Mouse (Mus musculus): Measurements from ENCODE around the gene Tnn. TPM values are rescaled to one million over a fixed set of nuclear protein-coding genes. Genes with fewer than 3 reads are reported as not detected.
A peak's percentile ranks its signal among the peaks of the same experiment; 100 is the strongest.

The Tnn gene
- 7.5 and 10.1 TPM in 2 replicates for polyA plus RNA-seq (2015; fragmentation: Nextera tagmentation; extraction: Ambion mirVana)

GRCm38 (mm10) chr1:160153480-160153879 lies at the start of gene Tnn:
Tnn (minus strand) TSS chr1:160153580.
- Histone ChIP-seq H3K4me3 (no peak within 1 kb of the TSS), H3K9me3 (no peaks in the 10 kb centered on the region), H3K27ac (peak within 1 kb of the TSS; percentile 65), H3K36me3 (no peaks in the 10 kb centered on the region), H3K4me1 (peaks cover 9% of the 10 kb centered on the region), H3K27me3 (no peaks in the 10 kb centered on the region), H3K9ac (no peak within 1 kb of the TSS), H3K4me2 (no peak within 1 kb of the TSS)
- no peak for ATAC-seq (ENCODE audit: insufficient number of reproducible peaks, low FRiP score, low TSS enrichment, low read depth)
- 37% methylated on average over 8 of the region's 8 CpGs for WGBS

GRCm38 (mm10) chr1:160195337-160195663 lies 41.9 kb upstream of the Tnn start:
- Histone ChIP-seq H3K9me3 (no peaks in the 10 kb centered on the region), H3K27ac (peak overlapping the region; percentile 81), H3K36me3 (peaks cover 14% of the 10 kb centered on the region; the same call in 1 of the 2 replicates), H3K4me3 (peak overlapping the region; percentile 89), H3K4me1 (peaks cover 6% of the 10 kb centered on the region; the same call in 1 of the 2 replicates), H3K9ac (peak overlapping the region; percentile 85), H3K4me2 (peak overlapping the region; percentile 67), H3K27me3 (no peaks in the 10 kb centered on the region)
- under 1% methylated on average over 13 of the region's 13 CpGs for WGBS
- no peak for ATAC-seq (ENCODE audit: insufficient number of reproducible peaks, low FRiP score, low TSS enrichment, low read depth)

- H3K27ac ChIP-seq = peak within 1 kb of the TSS; percentile 81
- H3K36me3 ChIP-seq = peaks cover 14% of the 10 kb centered on the region; the same call in 1 of the 2 replicates
- H3K4me2 ChIP-seq = peak within 1 kb of the TSS; percentile 67
- peak within 1 kb of the TSS; percentile 89 for H3K4me3 ChIP-seq
- H3K9ac ChIP-seq = peak within 1 kb of the TSS; percentile 85
- H3K9me3 ChIP-seq = no peaks in the 10 kb centered on the region
- ATAC-seq (ENCODE audit: insufficient number of reproducible peaks, low FRiP score, low TSS enrichment, low read depth) = peak; percentile 100
- no peaks in the 10 kb centered on the region for H3K27me3 ChIP-seq
- H3K4me1 ChIP-seq = peaks cover 6% of the 10 kb centered on the region; the same call in 1 of the 2 replicates
- WGBS = 7% methylated on average over 31 of the region's 31 CpGs
These were observed 41.4 kb upstream of the Tnn start, which contains the start of gene Mrps14 for GRCm38 (mm10) chr1:160194529-160195336. Mrps14 (plus strand) TSS chr1:160195215.

GRCm38 (mm10) chr1:160184506-160184905 lies 31.1 kb upstream of the Tnn start:
- Histone ChIP-seq H3K9me3 (no peaks in the 10 kb centered on the region), H3K27ac (no peak overlapping the region), H3K36me3 (no peaks in the 10 kb centered on the region), H3K27me3 (no peaks in the 10 kb centered on the region), H3K4me2 (no peak overlapping the region), H3K4me1 (0 out of 2 replicates have a peak, but pooled peaks cover 2% of the 10 kb centered on the region), H3K9ac (no peak overlapping the region), H3K4me3 (no peak overlapping the region)
- 14% methylated on average over 5 of the region's 5 CpGs for WGBS
- no peak for ATAC-seq (ENCODE audit: insufficient number of reproducible peaks, low FRiP score, low TSS enrichment, low read depth)

GRCm38 (mm10) chr1:160181216-160181615 lies 27.8 kb upstream of the Tnn start:
- Histone ChIP-seq H3K4me3 (no peak overlapping the region), H3K36me3 (no peaks in the 10 kb centered on the region), H3K27ac (no peak overlapping the region), H3K4me1 (0 out of 2 replicates have a peak, but pooled peaks cover 2% of the 10 kb centered on the region), H3K4me2 (no peak overlapping the region), H3K27me3 (no peaks in the 10 kb centered on the region), H3K9ac (no peak overlapping the region), H3K9me3 (no peaks in the 10 kb centered on the region)
- ATAC-seq (ENCODE audit: insufficient number of reproducible peaks, low FRiP score, low TSS enrichment, low read depth) = no peak
- 41% methylated on average over 4 of the region's 4 CpGs for WGBS

GRCm38 (mm10) chr1:160176903-160177302 lies 23.5 kb upstream of the Tnn start:
- H3K27me3 ChIP-seq = no peaks in the 10 kb centered on the region
- WGBS = 68% methylated on average over 8 of the region's 8 CpGs
- no peak for ATAC-seq (ENCODE audit: insufficient number of reproducible peaks, low FRiP score, low TSS enrichment, low read depth)
- 0 out of 2 replicates have a peak, but pooled peaks cover 2% of the 10 kb centered on the region for H3K4me1 ChIP-seq
- H3K9ac ChIP-seq = no peak overlapping the region
- H3K27ac ChIP-seq = no peak overlapping the region
- no peaks in the 10 kb centered on the region for H3K36me3 ChIP-seq
- no peak overlapping the region for H3K4me2 ChIP-seq
- no peaks in the 10 kb centered on the region for H3K9me3 ChIP-seq
- H3K4me3 ChIP-seq = no peak overlapping the region

- H3K9ac ChIP-seq = no peak overlapping the region
- no peak overlapping the region for H3K27ac ChIP-seq
- no peak overlapping the region for H3K4me3 ChIP-seq
- no peaks in the 10 kb centered on the region for H3K9me3 ChIP-seq
- H3K27me3 ChIP-seq = no peaks in the 10 kb centered on the region
- H3K4me1 ChIP-seq = no peaks in the 10 kb centered on the region
- no peak for ATAC-seq (ENCODE audit: insufficient number of reproducible peaks, low FRiP score, low TSS enrichment, low read depth)
- WGBS = 57% methylated on average over 3 of the region's 5 CpGs
- H3K36me3 ChIP-seq = no peaks in the 10 kb centered on the region
- H3K4me2 ChIP-seq = no peak overlapping the region
These were observed 13.2 kb upstream of the Tnn start for GRCm38 (mm10) chr1:160166600-160166999.

GRCm38 (mm10) chr1:160158190-160158589 lies 4.8 kb upstream of the Tnn start:
- no peak for ATAC-seq (ENCODE audit: insufficient number of reproducible peaks, low FRiP score, low TSS enrichment, low read depth)
- 66% methylated on average over 2 of the region's 2 CpGs for WGBS
- Histone ChIP-seq H3K4me3 (no peak overlapping the region), H3K9me3 (no peaks in the 10 kb centered on the region), H3K27me3 (no peaks in the 10 kb centered on the region), H3K4me2 (no peak overlapping the region), H3K36me3 (no peaks in the 10 kb centered on the region), H3K9ac (no peak overlapping the region), H3K4me1 (peaks cover 7% of the 10 kb centered on the region), H3K27ac (no peak overlapping the region)

GRCm38 (mm10) chr1:160150726-160151125 lies 2.7 kb downstream of the Tnn start:
- no peak overlapping the region for H3K27ac ChIP-seq
- no peak for ATAC-seq (ENCODE audit: insufficient number of reproducible peaks, low FRiP score, low TSS enrichment, low read depth)

GRCm38 (mm10) chr1:160149291-160149906 lies 4.0 kb downstream of the Tnn start:
- Histone ChIP-seq H3K4me2 (no peak overlapping the region), H3K4me3 (no peak overlapping the region), H3K9ac (no peak overlapping the region), H3K36me3 (no peaks in the 10 kb centered on the region), H3K27ac (no peak overlapping the region), H3K27me3 (0 out of 2 replicates have a peak, but pooled peaks cover 4% of the 10 kb centered on the region), H3K9me3 (no peaks in the 10 kb centered on the region), H3K4me1 (peaks cover 9% of the 10 kb centered on the region)
- no peak for ATAC-seq (ENCODE audit: insufficient number of reproducible peaks, low FRiP score, low TSS enrichment, low read depth)
- 58% methylated on average over 11 of the region's 11 CpGs for WGBS

More at GRCm38 (mm10) chr1:160150726-160151125, 2.7 kb downstream of the Tnn start:
- 60% methylated on average over 3 of the region's 3 CpGs for WGBS
- Histone ChIP-seq H3K27me3 (0 out of 2 replicates have a peak, but pooled peaks cover 4% of the 10 kb centered on the region), H3K4me1 (peaks cover 9% of the 10 kb centered on the region), H3K4me2 (no peak overlapping the region), H3K9ac (no peak overlapping the region), H3K9me3 (no peaks in the 10 kb centered on the region), H3K4me3 (no peak overlapping the region), H3K36me3 (no peaks in the 10 kb centered on the region)

GRCm38 (mm10) chr1:160147274-160147673 lies 6.1 kb downstream of the Tnn start:
- Histone ChIP-seq H3K9me3 (no peaks in the 10 kb centered on the region), H3K9ac (no peak overlapping the region), H3K27ac (no peak overlapping the region), H3K4me3 (no peak overlapping the region), H3K27me3 (0 out of 2 replicates have a peak, but pooled peaks cover 4% of the 10 kb centered on the region), H3K4me2 (no peak overlapping the region), H3K4me1 (no peaks in the 10 kb centered on the region), H3K36me3 (no peaks in the 10 kb centered on the region)
- no peak for ATAC-seq (ENCODE audit: insufficient number of reproducible peaks, low FRiP score, low TSS enrichment, low read depth)
- 82% methylated on average over 7 of the region's 7 CpGs for WGBS

- Histone ChIP-seq H3K4me1 (no peaks in the 10 kb centered on the region), H3K36me3 (no peaks in the 10 kb centered on the region), H3K4me3 (no peak overlapping the region), H3K27ac (no peak overlapping the region), H3K4me2 (no peak overlapping the region), H3K9ac (no peak overlapping the region), H3K9me3 (no peaks in the 10 kb centered on the region), H3K27me3 (0 out of 2 replicates have a peak, but pooled peaks cover 4% of the 10 kb centered on the region)
- WGBS = 80% methylated on average over 3 of the region's 3 CpGs
- ATAC-seq (ENCODE audit: insufficient number of reproducible peaks, low FRiP score, low TSS enrichment, low read depth) = no peak
These were observed 7.8 kb downstream of the Tnn start for GRCm38 (mm10) chr1:160145606-160146005.
